Mouse (Mus musculus): Measurements from ENCODE around the gene Acoxl.
A peak's percentile ranks its signal among the peaks of the same experiment; 100 is the strongest.

Acoxl gene

DNA sequence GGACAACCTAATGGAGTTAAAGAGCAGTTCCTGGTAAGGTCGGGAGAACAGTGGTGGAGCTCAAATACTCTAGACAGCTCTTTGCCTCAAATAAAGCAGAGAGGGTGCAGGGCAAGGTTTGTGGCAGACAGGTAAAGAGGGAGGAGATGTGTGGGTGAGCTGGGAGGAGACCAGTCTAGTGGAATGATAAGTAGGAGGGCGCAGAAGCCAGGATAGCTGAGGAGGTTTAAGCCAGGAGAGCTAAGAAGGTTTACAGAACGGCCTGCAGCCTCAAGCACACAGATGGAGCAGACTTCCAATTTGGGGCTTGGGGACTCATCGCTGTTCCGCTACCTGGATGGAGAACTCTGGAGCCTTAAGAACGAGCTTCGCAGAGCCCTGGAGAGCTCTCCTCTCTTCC lies at the start of gene Acoxl:
TSS of gene Acoxl (plus strand) at position 301 of the 400 bp plus-strand sequence.
- DNase-seq, result no peak

DNA sequence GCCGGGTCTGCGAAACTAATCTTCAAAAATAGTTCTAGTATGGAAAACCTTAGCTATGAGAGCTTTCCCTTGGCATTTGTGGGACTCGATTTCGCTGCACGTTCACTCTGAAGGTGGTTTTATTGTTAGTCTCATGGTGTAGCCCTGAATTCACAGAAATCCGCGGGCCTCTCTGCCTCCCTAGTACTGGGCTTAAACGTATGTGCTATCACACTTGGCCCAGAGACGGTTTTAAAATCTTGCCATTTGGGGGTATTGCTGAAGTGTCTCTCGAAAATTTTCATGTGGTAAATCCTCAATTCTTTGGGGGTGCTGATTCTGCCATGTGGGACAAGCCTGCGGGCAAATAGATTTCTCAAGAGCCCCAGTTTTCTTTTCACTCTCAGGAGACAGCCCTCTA lies 49.5 kb upstream of the Acoxl start:
- DNase-seq, result no peak

DNA sequence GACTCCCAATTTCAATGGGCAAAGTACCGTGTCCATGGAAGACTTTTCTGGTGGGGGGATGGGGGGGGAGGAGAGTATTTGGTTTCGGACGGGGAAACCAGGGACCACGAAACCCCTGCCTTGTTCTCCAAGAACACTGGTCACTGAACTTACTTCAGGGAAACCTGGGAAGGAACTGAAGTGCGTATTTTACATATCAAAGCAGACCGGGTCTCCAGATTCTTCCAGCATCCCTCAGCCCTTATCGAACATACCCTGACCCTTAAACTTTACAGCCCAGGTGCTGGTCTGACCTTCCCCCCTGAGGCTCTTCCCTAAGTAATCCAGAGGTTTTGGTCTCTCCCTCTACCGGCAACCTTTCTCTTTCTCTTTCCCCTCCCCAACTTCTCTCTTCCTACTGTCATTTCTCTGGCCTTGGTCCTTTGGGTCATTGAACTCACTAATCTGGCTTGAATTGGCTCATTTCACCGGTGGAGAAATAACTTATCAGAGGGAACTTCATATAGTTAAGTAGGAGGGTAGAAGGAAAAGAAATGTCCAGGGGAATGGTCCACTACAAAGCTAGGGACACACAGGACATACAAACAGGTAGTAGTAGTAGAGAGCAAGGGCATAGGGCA lies 48.9 kb upstream of the Acoxl start:
- no peak for DNase-seq

DNA sequence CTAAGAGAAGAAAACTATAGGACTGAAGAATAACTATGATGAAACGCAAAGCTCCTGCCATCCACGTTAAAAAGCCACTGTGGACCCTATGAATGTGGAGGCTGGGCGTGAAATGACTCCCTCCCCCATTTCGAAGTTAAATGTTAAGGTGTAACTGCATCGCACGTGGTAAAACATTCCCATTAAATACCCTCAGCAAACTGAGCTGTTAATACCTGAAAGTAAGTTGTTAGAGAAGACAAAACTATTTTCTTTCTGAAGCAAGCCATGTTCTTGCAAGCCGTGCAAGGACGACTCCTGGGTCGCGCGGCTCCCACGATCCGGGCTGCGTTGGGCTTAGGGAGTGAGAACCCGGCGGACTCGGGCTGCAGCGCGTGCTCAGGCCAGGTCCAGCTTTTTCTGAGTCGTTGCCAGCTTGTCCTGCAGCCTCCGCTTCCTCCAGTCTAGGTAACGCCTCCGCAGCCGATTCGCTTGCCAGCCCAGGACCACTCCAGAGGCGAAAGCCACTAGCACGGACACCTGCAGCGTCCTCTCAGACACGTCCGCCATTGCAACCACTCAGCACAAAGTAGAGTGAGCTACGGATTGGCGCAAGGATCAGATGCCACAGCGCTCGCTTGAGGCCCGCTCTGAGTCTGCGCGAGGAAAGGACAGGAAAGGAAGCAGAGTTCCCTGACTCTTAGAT lies 46.6 kb upstream of the Acoxl start, which contains the start of gene Mtln:
TSS of gene Mtln (minus strand) at position 570 of the 685 bp plus-strand sequence.
- peak; percentile 87 for DNase-seq

- peak; percentile 90 for DNase-seq
Observed at GRCm38 (mm10) chr2:127831401-127832102, 7.1 kb upstream of the Acoxl start, which contains the start of gene Bub1. Gene Bub1 (minus strand): TSS chr2:127831865.

- DNase-seq, result no peak
Observed at GRCm38 (mm10) chr2:127832103-127832832, 6.4 kb upstream of the Acoxl start.

DNA sequence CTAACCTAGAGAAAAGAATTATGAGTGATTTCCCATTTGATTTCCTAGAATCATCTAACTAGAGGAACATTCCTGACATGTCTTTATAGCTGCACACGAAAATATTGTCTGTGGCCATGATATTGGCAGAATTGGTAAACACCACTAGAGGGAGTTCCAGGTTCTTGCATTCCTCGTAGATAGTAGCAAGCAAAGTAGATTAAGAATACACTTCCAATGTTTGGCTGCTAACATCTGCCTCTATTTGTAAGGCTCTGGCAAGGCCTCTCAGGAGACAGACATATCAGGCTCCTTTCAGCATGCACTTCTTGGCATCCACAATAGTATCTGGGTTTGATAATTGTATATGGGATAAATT lies 5.9 kb upstream of the Acoxl start:
- no peak for DNase-seq

- no peak for DNase-seq
Observed at GRCm38 (mm10) chr2:127839425-127839824, 749 bp downstream of the Acoxl start.

DNA sequence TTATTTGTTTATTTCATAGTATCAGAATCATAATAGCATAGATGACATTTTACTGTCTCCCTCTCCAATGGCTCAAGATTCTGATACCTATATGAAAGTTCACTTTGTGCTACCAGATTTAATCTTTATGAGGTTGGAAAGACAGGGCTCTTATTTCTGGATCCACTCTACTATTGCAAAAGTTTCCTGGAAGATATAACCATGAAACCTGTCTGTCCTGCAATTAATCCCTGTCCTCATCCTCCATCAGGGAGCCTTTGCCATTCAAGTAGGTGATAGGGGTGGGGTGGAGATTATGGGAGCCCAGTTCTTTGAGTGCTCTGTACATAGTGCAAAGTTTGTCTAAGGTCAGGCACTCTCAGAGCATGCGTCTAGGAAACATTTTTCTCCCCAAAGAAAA lies 2.7 kb downstream of the Acoxl start:
- DNase-seq, result no peak

DNA sequence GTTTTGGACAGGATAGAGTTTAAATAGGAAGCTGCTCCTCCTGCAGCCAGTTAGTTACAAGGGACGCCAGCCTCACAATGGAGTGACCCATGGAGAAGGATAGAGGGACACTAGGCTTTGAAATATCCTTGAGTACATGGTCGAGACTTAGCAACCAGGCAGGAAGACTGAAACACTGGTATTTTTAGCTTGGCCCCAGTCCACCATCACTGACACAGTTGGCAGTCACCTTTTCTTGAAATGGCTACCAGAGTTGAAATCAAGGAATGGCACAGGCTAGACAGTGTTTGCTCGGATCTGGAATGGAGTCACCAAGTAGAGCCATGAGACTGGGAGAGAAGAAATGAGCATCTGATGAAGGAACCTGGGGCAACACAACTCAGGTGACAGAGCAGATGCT lies 3.7 kb downstream of the Acoxl start:
- no peak for DNase-seq

DNA sequence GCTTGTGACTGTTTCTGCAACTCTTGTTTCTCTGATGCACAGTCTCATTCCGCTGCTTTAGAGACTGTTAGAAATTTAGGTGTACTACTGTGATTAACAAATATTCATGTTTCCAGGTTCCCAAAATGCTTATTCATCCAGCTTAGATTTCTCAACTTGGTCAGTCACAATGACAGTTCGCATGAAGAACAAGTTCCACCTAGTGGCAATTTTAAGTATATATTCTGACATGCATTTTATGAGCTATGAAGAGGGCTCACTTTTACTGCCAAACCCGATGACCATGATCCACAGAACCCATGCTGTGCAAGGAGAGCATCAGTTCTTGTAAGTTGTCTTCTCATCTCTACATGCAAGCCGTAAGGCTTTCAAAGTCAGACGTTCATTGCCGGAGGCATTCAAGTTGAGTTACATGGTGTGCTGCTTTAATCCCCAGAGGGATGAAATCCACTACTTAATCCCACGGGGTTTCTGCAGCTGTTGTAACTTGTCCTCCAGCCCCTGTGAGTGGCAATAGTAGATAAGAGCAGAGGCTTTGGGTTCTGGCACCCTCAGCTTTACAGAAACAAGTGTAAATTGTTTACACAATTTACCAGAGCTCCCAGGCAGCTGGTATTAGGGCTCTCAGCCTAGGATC lies 6.8 kb downstream of the Acoxl start:
- DNase-seq, result no peak

DNA sequence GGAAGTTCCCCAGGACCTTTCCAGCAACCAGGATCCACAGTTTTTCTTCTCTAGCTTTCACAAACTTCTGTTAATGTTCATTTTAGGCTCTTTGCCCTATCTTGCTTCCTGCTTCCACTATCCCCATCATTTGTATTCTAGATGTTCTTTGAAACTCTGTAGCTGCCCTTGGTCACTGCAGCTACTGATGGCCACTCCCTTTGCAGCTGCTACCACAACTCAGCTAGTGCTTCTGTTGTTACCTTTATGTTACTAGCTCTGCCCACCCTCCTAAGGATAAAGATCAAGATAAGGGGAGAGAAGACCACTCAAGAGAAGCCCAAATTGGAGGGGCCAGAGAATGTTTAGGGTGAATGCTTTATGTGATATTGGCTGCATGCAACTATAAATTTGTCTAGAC lies 7.3 kb downstream of the Acoxl start:
- no peak for DNase-seq

GRCm38 (mm10) chr2:127846571-127846970 lies 7.9 kb downstream of the Acoxl start:
- no peak for DNase-seq

DNA sequence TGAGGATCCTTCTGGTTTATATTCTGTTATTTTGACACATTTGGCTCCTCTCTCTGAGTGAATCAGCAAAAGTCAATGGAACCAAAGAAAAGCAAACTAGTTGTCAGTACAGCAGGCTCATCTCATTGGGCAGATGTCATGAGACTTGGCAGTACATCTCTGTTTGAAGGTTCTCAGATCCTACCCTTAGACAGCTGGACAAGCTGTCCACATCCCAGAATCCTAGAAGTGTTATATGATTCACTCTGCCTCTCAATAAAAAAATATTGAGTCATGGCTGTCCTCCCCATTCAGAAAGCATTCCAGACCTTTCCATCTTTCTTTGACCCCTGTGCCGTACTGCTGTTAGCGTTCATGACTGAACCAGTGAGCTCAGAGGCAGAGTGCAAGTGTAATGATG lies 11.7 kb downstream of the Acoxl start:
- no peak for DNase-seq

DNA sequence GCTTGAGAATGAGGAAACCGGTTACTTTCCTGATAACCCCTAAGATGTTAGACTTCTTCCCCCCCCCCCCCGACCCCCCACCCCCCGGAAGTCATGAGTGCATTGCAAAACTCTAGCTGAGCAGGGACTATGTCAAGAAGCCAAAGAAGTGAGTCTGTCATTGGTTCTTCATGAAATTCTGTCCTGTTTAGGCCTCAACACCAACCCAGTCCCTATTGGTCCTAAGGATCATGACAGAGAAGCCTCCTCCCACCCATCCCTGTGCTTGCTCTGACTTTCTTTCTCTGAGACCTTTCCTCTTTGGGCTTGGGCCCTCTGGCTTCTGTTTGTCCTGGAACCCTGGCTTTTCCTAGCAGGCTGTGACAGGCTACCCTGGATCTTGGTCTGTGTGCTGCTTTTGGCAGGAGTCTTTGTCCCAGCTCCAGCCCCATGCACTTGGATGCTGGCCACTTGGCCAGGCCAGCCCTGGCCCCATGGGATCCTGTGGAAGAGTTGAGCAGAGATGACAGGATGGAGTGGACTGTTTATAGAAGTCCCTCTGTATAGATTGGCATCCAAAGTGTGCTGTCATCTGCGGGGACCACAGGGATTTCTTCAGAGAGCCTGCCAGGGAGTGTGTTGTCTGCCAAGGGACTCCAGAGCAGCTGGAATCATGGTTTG lies 15.8 kb downstream of the Acoxl start:
- DNase-seq, result peak; percentile 82

DNA sequence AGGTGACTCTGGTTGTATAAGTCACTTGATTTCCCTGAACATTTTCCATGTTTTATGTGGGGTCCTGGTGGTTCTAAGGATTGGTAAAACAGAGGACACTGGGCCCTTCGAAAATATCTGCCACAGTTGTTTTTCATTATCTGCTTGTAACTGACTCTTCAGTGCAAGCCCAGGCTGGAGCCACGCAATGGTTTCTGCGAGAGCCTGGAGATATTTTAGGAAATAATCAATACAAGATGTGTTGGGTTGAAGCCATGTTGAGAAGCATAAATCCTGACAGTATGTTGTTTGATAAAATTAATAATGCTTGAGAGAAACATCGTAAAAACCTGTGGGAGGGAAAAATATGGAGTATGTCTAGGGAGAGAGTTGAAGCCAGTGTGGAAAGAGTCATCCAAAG lies 25.7 kb downstream of the Acoxl start:
- DNase-seq, result no peak

- DNase-seq, result no peak
Observed at GRCm38 (mm10) chr2:127881063-127881462, 42.4 kb downstream of the Acoxl start.

DNA sequence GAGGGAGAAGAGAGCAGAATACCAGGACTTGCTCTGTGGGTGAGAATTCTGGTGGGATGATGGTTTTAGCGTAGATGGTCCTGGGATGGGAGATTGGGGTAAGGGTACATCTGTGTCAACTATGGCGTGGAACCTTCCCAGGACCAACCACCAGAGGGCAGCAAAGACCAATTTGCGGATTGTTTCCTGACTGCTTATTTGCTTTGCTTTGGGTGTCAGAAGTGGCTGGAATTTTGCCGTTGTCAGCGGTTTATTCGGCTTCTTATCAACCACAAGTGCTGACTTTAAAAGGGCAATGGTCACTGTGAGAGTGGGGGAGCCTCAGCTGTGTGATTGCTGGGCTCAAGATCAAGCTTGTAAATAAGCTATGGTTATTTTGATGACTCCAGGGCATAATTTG lies 50.8 kb downstream of the Acoxl start:
- peak; percentile 77 for DNase-seq

GRCm38 (mm10) chr2:127889979-127890378 lies 51.3 kb downstream of the Acoxl start:
- DNase-seq, result no peak

DNA sequence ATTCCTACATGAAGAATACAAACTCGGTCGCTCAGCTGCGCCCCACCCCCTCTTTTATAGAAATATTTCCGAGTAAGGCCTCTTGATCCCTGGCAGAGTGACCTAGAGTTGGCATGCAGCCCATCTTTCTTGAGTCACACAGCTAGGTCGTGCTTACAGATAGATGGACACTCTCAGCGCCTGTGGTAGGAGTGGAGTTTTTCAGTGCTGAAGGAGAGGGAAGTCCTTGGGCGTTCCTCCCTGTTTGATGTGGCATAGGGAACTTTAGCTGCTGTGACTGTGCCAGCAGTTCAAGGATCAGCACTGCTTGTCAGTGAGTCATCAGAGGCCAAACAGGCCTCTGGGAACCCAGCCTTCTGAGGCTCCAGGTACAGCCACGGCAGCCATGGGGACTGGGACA lies 51.9 kb downstream of the Acoxl start:
- no peak for DNase-seq

DNA sequence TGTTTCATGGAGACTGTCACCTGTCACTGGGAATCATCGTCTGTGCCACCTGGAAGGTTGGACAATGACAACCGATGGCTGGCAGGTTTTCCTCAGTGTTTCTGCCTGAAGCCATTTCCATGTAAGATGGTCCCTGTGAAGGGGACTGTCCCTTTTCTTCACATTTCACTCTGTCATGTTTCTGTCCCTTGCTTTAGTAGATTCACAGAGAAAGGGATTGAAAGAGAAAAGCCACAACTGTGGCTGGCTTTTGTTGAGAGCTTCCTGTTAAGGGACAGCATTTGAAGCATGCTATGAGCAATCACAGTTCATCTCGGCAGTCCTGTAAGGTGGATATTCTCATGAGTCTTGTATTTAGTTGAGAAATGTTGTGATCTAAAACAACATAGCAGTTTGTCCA lies 52.4 kb downstream of the Acoxl start:
- no peak for DNase-seq

GRCm38 (mm10) chr2:127894890-127895289 lies 56.2 kb downstream of the Acoxl start:
- DNase-seq, result no peak
